Mouse (Mus musculus) adipocyte (in vitro differentiated cells): ENCODE measurements around the gene Sept9.
"Not testable (repeated sequence)": the region's sequence is repeated elsewhere in the genome, so short reads cannot be mapped to it uniquely, and the experiment has no call there.

Experiments used
- DNase-seq: peaks from one replicate; pipeline ENCODE4 v3.0.0-alpha.2; 2016; ENCODE audit warnings: low spot score

Gene Sept9

GRCm38 (mm10) chr11:117313446-117313845 lies 114.0 kb downstream of the Sept9 start:
- DNase-seq = no peak

GRCm38 (mm10) chr11:117314026-117314425 lies 114.6 kb downstream of the Sept9 start:
- peak; percentile 90 for DNase-seq

- DNase-seq = no peak
Measured at GRCm38 (mm10) chr11:117314520-117314919, 115.1 kb downstream of the Sept9 start.

GRCm38 (mm10) chr11:117315309-117315708 lies 115.8 kb downstream of the Sept9 start:
- DNase-seq = peak; percentile 94

- DNase-seq = no peak
Measured at GRCm38 (mm10) chr11:117316441-117317331, 117.2 kb downstream of the Sept9 start.

GRCm38 (mm10) chr11:117317429-117318101 lies 118.1 kb downstream of the Sept9 start:
- no peak for DNase-seq

GRCm38 (mm10) chr11:117318202-117318601 lies 118.7 kb downstream of the Sept9 start:
- DNase-seq = no peak

GRCm38 (mm10) chr11:117318731-117319542 lies 119.5 kb downstream of the Sept9 start:
- peak; percentile 86 for DNase-seq

- peak; percentile 56 for DNase-seq
Measured at GRCm38 (mm10) chr11:117319543-117320335, 120.3 kb downstream of the Sept9 start.

GRCm38 (mm10) chr11:117320482-117320881 lies 121.0 kb downstream of the Sept9 start:
- DNase-seq = no peak

- DNase-seq = no peak
Measured at GRCm38 (mm10) chr11:117321311-117321971, 122.0 kb downstream of the Sept9 start.

- no peak for DNase-seq
Measured at GRCm38 (mm10) chr11:117322311-117322710, 122.8 kb downstream of the Sept9 start.

- DNase-seq = no peak
Measured at GRCm38 (mm10) chr11:117322730-117323579, 123.5 kb downstream of the Sept9 start.

- DNase-seq = no peak
Measured at GRCm38 (mm10) chr11:117323976-117324574, 124.6 kb downstream of the Sept9 start.

- not testable (repeated sequence) for DNase-seq
Measured at GRCm38 (mm10) chr11:117324718-117325117, 125.3 kb downstream of the Sept9 start.

- no peak for DNase-seq
Measured at GRCm38 (mm10) chr11:117325131-117325467, 125.6 kb downstream of the Sept9 start.

- no peak for DNase-seq
Measured at GRCm38 (mm10) chr11:117325468-117326139, 126.1 kb downstream of the Sept9 start.

GRCm38 (mm10) chr11:117326140-117326725 lies 126.8 kb downstream of the Sept9 start:
- DNase-seq = no peak
